Mouse (Mus musculus): ENCODE data around the gene Nop16.

Nop16 gene

GRCm38 (mm10) chr13:54596107-54596690 is 6.3 kb upstream of the Nop16 start:
- DNase-seq (ENCODE audit: low spot score): no peak

- DNase-seq (ENCODE audit: low spot score): no peak
Measured at GRCm38 (mm10) chr13:54593617-54594016, 3.7 kb upstream of the Nop16 start.

DNA sequence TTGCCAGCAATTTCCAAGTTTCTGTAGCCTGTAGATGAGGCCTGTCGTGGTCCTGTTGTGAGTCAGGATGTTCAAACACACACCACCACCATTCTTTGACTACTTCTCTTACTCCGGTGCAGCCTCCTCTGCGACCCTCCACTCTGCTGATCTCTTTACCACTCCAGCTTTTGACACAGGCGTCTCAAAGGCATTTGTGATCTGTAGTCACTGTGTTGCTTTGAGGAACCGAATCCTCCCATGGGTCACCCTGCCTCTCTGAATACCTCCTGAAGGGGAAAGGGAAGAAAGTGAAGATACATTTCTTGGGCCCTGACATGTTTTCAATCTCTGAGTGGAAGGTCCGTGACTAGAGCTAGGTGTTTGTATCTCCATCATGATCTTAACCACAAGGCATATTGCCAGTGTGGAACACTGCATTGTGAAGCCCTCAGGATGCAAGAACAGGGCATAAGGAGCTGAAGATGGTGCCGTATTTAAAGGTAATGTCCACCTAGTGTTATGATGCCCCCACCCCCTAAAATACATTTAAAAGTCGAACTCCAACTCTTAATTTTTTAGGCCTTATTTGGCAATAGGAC is 2.0 kb upstream of the Nop16 start:
- no peak for DNase-seq (ENCODE audit: low spot score)

- DNase-seq (ENCODE audit: low spot score): no peak
Measured at GRCm38 (mm10) chr13:54589414-54589995, 385 bp downstream of the Nop16 start.

- DNase-seq (ENCODE audit: low spot score): no peak
Measured at GRCm38 (mm10) chr13:54585831-54586230, 4.1 kb downstream of the Nop16 start.

- no peak for DNase-seq (ENCODE audit: low spot score)
Measured at GRCm38 (mm10) chr13:54582860-54583259, 7.0 kb downstream of the Nop16 start.

GRCm38 (mm10) chr13:54582126-54582525 is 7.8 kb downstream of the Nop16 start:
- no peak for DNase-seq (ENCODE audit: low spot score)

GRCm38 (mm10) chr13:54581385-54581784 is 8.5 kb downstream of the Nop16 start:
- no peak for DNase-seq (ENCODE audit: low spot score)

- no peak for DNase-seq (ENCODE audit: low spot score)
Measured at GRCm38 (mm10) chr13:54577652-54578507, 12.0 kb downstream of the Nop16 start.

- DNase-seq (ENCODE audit: low spot score): no peak
Measured at GRCm38 (mm10) chr13:54575489-54575888, 14.4 kb downstream of the Nop16 start.

GRCm38 (mm10) chr13:54574854-54575481 is 14.9 kb downstream of the Nop16 start, which contains the start of gene Arl10:
Arl10 (plus strand) TSS chr13:54575015.
- peak; percentile 84 for DNase-seq (ENCODE audit: low spot score)

DNA sequence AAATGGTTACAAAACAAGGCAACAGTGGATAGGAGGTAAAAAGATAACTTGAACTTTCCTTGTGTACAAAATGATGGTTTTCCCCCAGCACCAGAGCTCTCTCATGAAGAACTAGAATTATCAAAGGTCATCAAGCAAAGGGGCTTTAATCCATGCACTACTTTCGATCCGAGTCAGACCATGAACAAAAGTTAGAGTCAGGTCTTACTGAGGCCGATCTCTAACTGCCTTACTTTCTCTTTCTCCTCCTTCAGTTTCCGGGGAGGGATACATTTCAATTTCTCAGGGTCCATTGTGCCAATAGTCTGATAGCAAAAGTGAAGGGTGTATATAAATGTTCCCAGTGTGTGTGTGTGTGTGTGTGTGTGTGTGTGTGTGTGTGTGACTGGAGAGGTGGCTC is 17.3 kb downstream of the Nop16 start:
- no peak for DNase-seq (ENCODE audit: low spot score)

DNA sequence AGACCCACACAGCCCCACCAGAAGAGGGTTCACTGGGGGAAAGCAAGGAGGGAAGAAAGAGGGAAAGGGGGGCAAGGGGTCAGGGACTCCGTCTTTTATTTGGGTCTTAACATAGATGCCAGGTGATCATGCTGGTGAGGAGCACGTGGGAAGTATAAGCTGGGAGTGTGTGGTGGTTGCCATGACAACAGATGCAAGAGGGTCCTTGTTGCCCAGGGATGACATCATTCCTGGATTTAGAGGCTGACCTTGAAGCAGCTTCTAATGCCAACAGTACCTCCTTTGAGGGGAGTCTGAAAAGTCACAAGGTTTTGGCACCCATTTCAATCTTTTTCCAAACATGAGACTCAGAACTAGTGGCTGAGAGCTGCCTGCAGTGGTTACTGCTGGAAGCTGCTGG is 18.3 kb downstream of the Nop16 start:
- DNase-seq (ENCODE audit: low spot score): no peak

- no peak for DNase-seq (ENCODE audit: low spot score)
Measured at GRCm38 (mm10) chr13:54570736-54571135, 19.2 kb downstream of the Nop16 start.

DNA sequence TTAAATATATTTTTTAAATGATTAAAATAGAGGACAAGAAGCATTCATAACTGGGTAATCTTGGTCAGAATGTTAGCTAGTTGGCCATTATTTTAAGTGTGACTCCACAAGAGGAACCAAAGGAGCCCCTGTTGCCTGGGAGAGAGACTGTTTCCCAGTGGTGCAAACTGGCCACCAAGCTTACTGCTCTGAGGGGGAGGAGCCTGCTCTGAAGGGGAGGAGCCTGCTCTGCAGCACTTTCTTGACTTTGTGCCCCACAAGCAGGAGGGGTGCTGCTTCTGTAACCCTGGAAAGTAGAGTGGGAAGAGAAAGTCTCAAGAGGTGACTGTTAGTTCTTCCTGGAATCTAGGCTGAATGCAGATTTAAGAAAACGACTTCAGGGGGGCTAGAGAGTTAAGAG is 20.6 kb downstream of the Nop16 start:
- DNase-seq (ENCODE audit: low spot score): no peak

DNA sequence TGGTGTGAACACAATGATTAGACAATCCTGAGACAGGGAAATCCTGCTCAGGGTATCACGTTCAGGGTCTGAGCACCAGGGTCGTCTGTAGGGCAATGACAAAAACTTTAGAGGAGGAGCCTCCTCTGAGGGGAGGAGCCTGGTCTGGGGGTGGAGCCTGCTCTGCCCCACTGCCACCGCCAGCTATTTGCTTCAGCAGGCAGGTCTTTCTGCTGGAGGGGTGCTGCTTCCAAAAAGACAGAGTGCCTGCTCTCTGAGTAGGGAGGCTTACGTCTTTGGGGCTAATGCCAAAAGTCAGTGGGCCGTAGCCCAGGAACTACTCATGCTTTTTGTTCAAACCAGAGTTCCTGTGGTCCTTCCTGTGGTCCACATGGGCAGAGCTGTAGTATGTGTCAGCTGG is 21.5 kb downstream of the Nop16 start:
- DNase-seq (ENCODE audit: low spot score): no peak

GRCm38 (mm10) chr13:54565594-54566345 is 24.1 kb downstream of the Nop16 start:
- DNase-seq (ENCODE audit: low spot score): peak; percentile 71

DNA sequence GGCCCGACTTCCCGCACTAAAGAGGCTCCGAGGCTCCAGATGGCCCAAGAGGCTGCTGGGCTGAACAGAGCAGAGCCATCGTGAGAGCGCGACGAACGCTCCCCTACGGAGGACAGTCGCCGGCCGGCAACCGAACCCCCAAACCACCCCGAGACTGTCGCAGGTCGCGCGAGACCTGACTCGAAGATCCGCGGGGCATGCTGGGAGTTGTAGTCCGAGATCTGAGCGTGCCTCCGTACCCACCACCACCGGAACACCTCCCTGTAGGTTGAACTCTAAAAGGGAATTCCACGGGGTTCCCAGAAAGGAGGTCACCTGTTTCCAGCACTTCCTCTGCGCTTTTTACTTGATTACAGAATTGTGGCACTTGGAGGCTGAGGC is 24.7 kb downstream of the Nop16 start, which contains the start of gene 4833439L19Rik:
TSS of gene 4833439L19Rik (minus strand) at position 235 of the 381 bp plus-strand sequence.
- peak; percentile 97 for DNase-seq (ENCODE audit: low spot score)

DNA sequence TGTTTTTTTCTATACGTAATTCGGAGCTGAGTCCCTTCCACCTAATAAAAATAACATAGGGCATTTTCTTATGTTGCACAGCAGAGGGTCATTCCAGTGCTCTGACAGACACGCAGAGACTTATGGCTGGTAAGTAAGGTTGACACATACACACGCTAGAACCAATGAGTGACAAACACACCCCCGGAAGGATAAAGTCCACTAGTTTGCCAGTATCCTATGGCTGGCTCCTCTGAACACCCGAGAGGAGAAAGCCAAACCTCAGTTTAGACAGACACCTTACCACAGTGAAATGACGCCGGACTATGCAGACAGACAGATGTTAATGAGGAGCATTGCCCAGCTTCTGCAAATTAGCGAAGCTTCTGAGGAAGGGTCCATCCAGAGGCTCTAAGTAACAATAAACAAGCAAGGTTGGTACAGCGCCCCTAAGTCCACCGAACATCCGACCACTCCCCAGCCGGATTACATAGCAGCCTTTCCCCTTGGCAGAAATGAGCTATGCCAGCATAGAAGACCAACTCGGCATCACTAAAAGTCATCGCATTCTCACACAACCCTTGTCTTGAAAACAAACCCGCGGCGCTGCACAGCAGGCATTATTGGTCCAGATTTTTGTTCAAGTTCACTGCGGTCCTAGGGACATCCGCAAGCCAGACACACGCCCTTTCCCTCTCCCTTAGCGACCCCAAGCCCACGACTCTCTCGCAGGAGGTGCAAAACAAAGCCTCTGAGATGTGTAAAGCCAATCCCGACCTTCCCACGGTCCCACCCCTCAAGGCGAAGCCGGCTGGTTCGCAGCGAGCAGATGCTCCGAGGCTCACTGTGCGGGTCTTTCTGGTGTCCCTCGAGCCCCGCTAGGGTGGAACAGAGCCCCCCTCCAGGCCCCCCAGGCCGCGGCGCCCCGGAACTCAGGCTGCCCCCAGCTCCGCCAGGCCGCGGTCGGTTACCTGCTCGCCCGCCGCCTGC is 25.4 kb downstream of the Nop16 start:
- peak; percentile 32 for DNase-seq (ENCODE audit: low spot score)

- DNase-seq (ENCODE audit: low spot score): no peak
Measured at GRCm38 (mm10) chr13:54562562-54562961, 27.3 kb downstream of the Nop16 start.

Measured in retina, embryonic 14.5 days (tissue).